Mouse (Mus musculus) thymus, postnatal 25 days (tissue): ENCODE data around the gene Exosc1.
"Not testable (repeated sequence)": the region's sequence is repeated elsewhere in the genome, so short reads cannot be mapped to it uniquely, and the experiment has no call there.

ENCODE experiments used
- DNase-seq: peaks from one replicate; pipeline ENCODE4 v3.0.0; 2022

Exosc1 gene

GRCm38 (mm10) chr19:41933179-41934086 lies at the start of gene Exosc1, which contains the start of gene Zdhhc16:
Exosc1 (minus strand) TSS chr19:41933423.
Zdhhc16 (plus strand) TSS chr19:41933480.
- peak; percentile 97 for DNase-seq

GRCm38 (mm10) chr19:41982791-41983150 lies 49.5 kb upstream of the Exosc1 start:
- DNase-seq = peak; percentile 9

- DNase-seq = no peak
Measured at GRCm38 (mm10) chr19:41981931-41982790, 48.9 kb upstream of the Exosc1 start.

GRCm38 (mm10) chr19:41981595-41981927 lies 48.3 kb upstream of the Exosc1 start, which contains the start of gene Ubtd1:
Ubtd1 (plus strand) TSS chr19:41981763.
- DNase-seq = no peak

- peak; percentile 99 for DNase-seq
Measured at GRCm38 (mm10) chr19:41980819-41981594, 47.8 kb upstream of the Exosc1 start, which contains the start of gene Mms19. Mms19 (minus strand) TSS chr19:41981157.

GRCm38 (mm10) chr19:41980422-41980818 lies 47.2 kb upstream of the Exosc1 start:
- no peak for DNase-seq

- no peak for DNase-seq
Measured at GRCm38 (mm10) chr19:41973891-41974794, 40.9 kb upstream of the Exosc1 start.

GRCm38 (mm10) chr19:41969618-41970017 lies 36.4 kb upstream of the Exosc1 start:
- DNase-seq = peak; percentile 17

- DNase-seq = no peak
Measured at GRCm38 (mm10) chr19:41953574-41953973, 20.4 kb upstream of the Exosc1 start.

GRCm38 (mm10) chr19:41952287-41952686 lies 19.1 kb upstream of the Exosc1 start:
- DNase-seq = peak; percentile 7

GRCm38 (mm10) chr19:41943841-41944240 lies 10.6 kb upstream of the Exosc1 start:
- DNase-seq = no peak

- no peak for DNase-seq
Measured at GRCm38 (mm10) chr19:41938539-41938938, 5.3 kb upstream of the Exosc1 start.

- no peak for DNase-seq
Measured at GRCm38 (mm10) chr19:41935921-41936320, 2.7 kb upstream of the Exosc1 start.

GRCm38 (mm10) chr19:41934124-41934523 lies 901 bp upstream of the Exosc1 start:
- DNase-seq = no peak

GRCm38 (mm10) chr19:41932686-41933085 lies 537 bp downstream of the Exosc1 start:
- no peak for DNase-seq

GRCm38 (mm10) chr19:41920412-41921067 lies 12.7 kb downstream of the Exosc1 start:
- DNase-seq = no peak

GRCm38 (mm10) chr19:41919471-41919870 lies 13.8 kb downstream of the Exosc1 start:
- no peak for DNase-seq

- DNase-seq = no peak
Measured at GRCm38 (mm10) chr19:41916853-41917252, 16.4 kb downstream of the Exosc1 start.

- DNase-seq = no peak
Measured at GRCm38 (mm10) chr19:41915294-41915693, 17.9 kb downstream of the Exosc1 start.

GRCm38 (mm10) chr19:41914592-41914882 lies 18.7 kb downstream of the Exosc1 start:
- DNase-seq = not testable (repeated sequence)
